Mouse (Mus musculus): ENCODE measurements at regions not wholly inside any gene's neighbourhood (a gene's known extent, or its start where the extent isn't known, plus 50 kb on each side); places are given as distances from the start of the nearest gene placed in this dataset.
"Not testable (repeated sequence)": the region's sequence is repeated elsewhere in the genome, so short reads cannot be mapped to it uniquely, and the experiment has no call there.

DNA sequence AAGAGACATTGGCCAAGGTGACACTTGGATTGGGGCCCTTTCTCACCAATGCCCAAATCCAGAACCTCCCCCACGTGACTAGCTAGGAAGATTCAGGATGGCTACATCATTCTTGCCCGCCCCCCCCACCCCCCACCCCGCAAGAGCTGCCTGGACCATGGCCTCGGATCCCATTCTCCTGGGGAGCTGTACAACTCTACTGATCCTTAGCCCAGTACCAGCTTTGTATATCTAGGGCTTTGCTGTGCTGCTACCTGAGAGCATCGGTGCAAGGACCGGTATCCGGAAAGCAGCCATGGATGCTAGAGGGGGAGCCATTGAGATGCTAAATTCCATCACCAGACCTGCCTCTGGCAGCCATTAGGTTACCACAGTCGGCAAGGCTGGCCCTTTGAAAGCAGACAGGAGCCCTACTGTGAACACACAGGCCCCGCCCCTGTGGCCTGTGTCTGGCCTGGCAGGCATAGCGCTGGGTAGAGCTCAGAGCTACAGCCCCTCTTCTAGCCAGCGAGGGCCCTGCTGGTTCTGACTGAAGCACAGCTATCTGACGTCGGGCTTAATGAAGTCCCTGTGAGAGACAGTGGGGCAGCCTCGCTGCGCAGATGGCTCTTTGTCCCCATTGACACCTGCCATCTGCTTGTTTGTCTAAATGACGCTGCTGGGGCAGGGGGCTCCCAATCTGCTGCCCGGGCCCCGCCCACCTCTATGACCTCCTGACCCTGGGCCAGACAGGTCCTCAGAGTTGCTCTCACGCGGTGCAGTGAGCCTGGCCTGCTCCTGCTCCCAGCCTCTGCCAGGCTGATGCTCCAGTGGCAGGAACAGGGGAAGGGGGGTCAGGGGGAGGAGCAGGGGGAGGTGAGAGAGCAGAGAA lies 128.9 kb downstream of the Dll1 start:
- Histone ChIP-seq H3K79me2 (ENCODE audit: control insufficient read depth, insufficient read depth) (no peaks in the 10 kb centered on the region), H3K27me3 (ENCODE audit: control insufficient read depth, insufficient read depth, insufficient read length) (peaks cover 9% of the 10 kb centered on the region), H3ac (ENCODE audit: control insufficient read depth, insufficient read length, low read depth) (no peak overlapping the region), H3K4me3 (ENCODE audit: insufficient read depth, poor library complexity, severe bottlenecking) (no peak overlapping the region), H3K36me3 (ENCODE audit: control insufficient read depth, insufficient read depth) (no peaks in the 10 kb centered on the region), H3K79me3 (ENCODE audit: low read depth) (no peaks in the 10 kb centered on the region)
- TF ChIP-seq MYOG (IDR thresholded peaks at IDR 0.05; ENCODE audit: control insufficient read depth, extremely low read depth, insufficient read length) (no peak), USF1 (IDR thresholded peaks at IDR 0.05; ENCODE audit: low read depth) (no peak), FOSL1 (IDR thresholded peaks at IDR 0.05; ENCODE audit: insufficient read depth, low read length, poor library complexity, severe bottlenecking) (no peak), MYOD1 (IDR thresholded peaks at IDR 0.05; ENCODE audit: control insufficient read depth, insufficient read length, low read depth) (no peak), CTCF (IDR thresholded peaks at IDR 0.05; ENCODE audit: control insufficient read depth, insufficient read depth, insufficient read length) (no peak), CEBPB (IDR thresholded peaks at IDR 0.05; ENCODE audit: low read depth) (no peak), MAX (IDR thresholded peaks at IDR 0.05) (no peak)

DNA sequence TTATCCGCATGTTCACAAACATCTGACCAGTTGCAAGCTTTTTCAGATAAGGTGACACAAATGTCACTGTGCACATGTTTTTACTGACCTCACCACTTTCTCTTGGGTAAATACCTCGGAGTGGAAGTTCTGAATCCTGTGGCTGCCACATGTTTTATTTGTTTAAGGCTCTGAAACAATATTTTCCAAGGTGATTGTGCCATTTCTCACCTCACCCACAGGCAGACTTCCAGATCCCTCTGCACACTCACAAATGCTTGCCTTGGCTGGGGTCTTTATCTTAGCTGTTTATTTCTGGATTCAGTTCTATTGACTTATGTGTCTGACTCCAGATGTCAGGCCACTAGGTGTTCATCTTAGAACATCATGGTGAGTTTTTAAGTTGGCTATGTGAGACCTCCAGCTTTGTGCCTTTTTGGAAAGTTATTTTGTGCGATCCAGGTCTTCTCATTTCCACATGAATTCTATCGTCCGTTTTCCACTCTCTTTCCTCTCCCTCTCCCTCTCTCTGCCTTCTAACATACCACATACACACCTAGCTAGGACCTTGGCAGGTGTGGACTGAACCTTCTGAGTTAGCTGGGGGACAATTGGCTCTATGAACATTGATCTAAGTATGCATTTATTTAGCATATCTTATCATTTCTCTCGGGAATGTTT lies 133.6 kb downstream of the Dll1 start:
- Histone ChIP-seq H3K36me3 (ENCODE audit: control insufficient read depth, insufficient read depth) (no peaks in the 10 kb centered on the region), H3K79me2 (ENCODE audit: control insufficient read depth, insufficient read depth) (no peaks in the 10 kb centered on the region), H3K79me3 (ENCODE audit: low read depth) (no peaks in the 10 kb centered on the region), H3K4me3 (ENCODE audit: insufficient read depth, poor library complexity, severe bottlenecking) (no peak overlapping the region), H3ac (ENCODE audit: control insufficient read depth, insufficient read length, low read depth) (no peak overlapping the region), H3K27me3 (ENCODE audit: control insufficient read depth, insufficient read depth, insufficient read length) (peaks cover 18% of the 10 kb centered on the region)
- no peak for TF ChIP-seq USF1 (IDR thresholded peaks at IDR 0.05; ENCODE audit: low read depth)
- no peak for TF ChIP-seq CTCF (IDR thresholded peaks at IDR 0.05; ENCODE audit: control insufficient read depth, insufficient read depth, insufficient read length)
- no peak for TF ChIP-seq CEBPB (IDR thresholded peaks at IDR 0.05; ENCODE audit: low read depth)
- no peak for TF ChIP-seq FOSL1 (IDR thresholded peaks at IDR 0.05; ENCODE audit: insufficient read depth, low read length, poor library complexity, severe bottlenecking)
- no peak for TF ChIP-seq MYOG (IDR thresholded peaks at IDR 0.05; ENCODE audit: control insufficient read depth, extremely low read depth, insufficient read length)
- no peak for TF ChIP-seq MAX (IDR thresholded peaks at IDR 0.05)
- no peak for TF ChIP-seq MYOD1 (IDR thresholded peaks at IDR 0.05; ENCODE audit: control insufficient read depth, insufficient read length, low read depth)

DNA sequence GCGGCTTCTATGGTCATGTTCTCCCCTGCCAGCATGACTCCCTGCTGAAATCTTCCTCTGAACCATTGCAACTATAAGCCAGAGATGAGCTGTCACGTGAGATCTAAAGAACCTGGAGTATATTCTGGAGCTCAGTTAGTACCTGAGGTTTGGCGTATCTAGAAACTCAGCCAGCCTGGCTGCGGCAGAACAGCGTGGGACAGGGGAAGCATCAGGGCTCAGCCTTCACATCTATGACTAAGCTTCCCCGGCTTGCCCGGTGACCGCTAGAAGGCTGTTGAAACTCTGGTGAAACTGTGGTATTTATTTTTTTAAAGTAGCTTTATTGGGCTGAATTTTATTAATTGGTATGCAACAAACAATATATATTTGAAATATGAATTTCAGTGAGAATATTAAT lies 134.3 kb downstream of the Dll1 start:
- H3K79me3 ChIP-seq (ENCODE audit: low read depth), result no peaks in the 10 kb centered on the region
- H3ac ChIP-seq (ENCODE audit: control insufficient read depth, insufficient read length, low read depth), result no peak overlapping the region
- no peak overlapping the region for H3K4me3 ChIP-seq (ENCODE audit: insufficient read depth, poor library complexity, severe bottlenecking)
- H3K36me3 ChIP-seq (ENCODE audit: control insufficient read depth, insufficient read depth), result no peaks in the 10 kb centered on the region
- no peaks in the 10 kb centered on the region for H3K79me2 ChIP-seq (ENCODE audit: control insufficient read depth, insufficient read depth)
- TF ChIP-seq MAX (IDR thresholded peaks at IDR 0.05), result no peak
- TF ChIP-seq MYOD1 (IDR thresholded peaks at IDR 0.05; ENCODE audit: control insufficient read depth, insufficient read length, low read depth), result no peak
- no peak for TF ChIP-seq USF1 (IDR thresholded peaks at IDR 0.05; ENCODE audit: low read depth)
- no peak for TF ChIP-seq CTCF (IDR thresholded peaks at IDR 0.05; ENCODE audit: control insufficient read depth, insufficient read depth, insufficient read length)
- TF ChIP-seq CEBPB (IDR thresholded peaks at IDR 0.05; ENCODE audit: low read depth), result no peak
- no peak for TF ChIP-seq FOSL1 (IDR thresholded peaks at IDR 0.05; ENCODE audit: insufficient read depth, low read length, poor library complexity, severe bottlenecking)
- no peak for TF ChIP-seq MYOG (IDR thresholded peaks at IDR 0.05; ENCODE audit: control insufficient read depth, extremely low read depth, insufficient read length)
- H3K27me3 ChIP-seq (ENCODE audit: control insufficient read depth, insufficient read depth, insufficient read length), result peaks cover 17% of the 10 kb centered on the region

DNA sequence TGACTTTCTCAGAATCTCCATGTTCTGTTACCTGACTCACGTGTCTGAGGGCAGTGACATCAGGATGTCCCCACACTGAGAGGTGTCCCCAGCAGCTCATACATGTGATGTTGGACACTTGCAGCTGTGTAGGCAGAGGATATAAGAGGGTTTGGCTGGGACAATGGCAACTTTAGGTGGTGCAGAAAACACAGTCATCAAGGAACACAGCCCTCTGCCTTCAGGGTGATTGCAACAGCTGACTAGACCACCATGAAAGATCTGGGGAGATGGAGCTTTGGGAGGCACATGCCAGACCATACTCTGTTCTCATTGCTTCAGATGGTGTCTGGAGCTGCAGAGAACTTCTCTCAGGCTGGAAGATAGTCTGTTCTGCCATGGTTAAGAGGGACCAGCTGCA lies 135.2 kb downstream of the Dll1 start:
- H3K4me3 ChIP-seq (ENCODE audit: insufficient read depth, poor library complexity, severe bottlenecking), result no peak overlapping the region
- H3K36me3 ChIP-seq (ENCODE audit: control insufficient read depth, insufficient read depth), result no peaks in the 10 kb centered on the region
- TF ChIP-seq USF1 (IDR thresholded peaks at IDR 0.05; ENCODE audit: low read depth), result no peak
- TF ChIP-seq CEBPB (IDR thresholded peaks at IDR 0.05; ENCODE audit: low read depth), result no peak
- TF ChIP-seq MYOG (IDR thresholded peaks at IDR 0.05; ENCODE audit: control insufficient read depth, extremely low read depth, insufficient read length), result no peak
- TF ChIP-seq MYOD1 (IDR thresholded peaks at IDR 0.05; ENCODE audit: control insufficient read depth, insufficient read length, low read depth), result no peak
- TF ChIP-seq FOSL1 (IDR thresholded peaks at IDR 0.05; ENCODE audit: insufficient read depth, low read length, poor library complexity, severe bottlenecking), result no peak
- no peak for TF ChIP-seq MAX (IDR thresholded peaks at IDR 0.05)
- TF ChIP-seq CTCF (IDR thresholded peaks at IDR 0.05; ENCODE audit: control insufficient read depth, insufficient read depth, insufficient read length), result no peak
- no peaks in the 10 kb centered on the region for H3K79me3 ChIP-seq (ENCODE audit: low read depth)
- no peak overlapping the region for H3ac ChIP-seq (ENCODE audit: control insufficient read depth, insufficient read length, low read depth)
- no peaks in the 10 kb centered on the region for H3K79me2 ChIP-seq (ENCODE audit: control insufficient read depth, insufficient read depth)
- peaks cover 16% of the 10 kb centered on the region for H3K27me3 ChIP-seq (ENCODE audit: control insufficient read depth, insufficient read depth, insufficient read length)

DNA sequence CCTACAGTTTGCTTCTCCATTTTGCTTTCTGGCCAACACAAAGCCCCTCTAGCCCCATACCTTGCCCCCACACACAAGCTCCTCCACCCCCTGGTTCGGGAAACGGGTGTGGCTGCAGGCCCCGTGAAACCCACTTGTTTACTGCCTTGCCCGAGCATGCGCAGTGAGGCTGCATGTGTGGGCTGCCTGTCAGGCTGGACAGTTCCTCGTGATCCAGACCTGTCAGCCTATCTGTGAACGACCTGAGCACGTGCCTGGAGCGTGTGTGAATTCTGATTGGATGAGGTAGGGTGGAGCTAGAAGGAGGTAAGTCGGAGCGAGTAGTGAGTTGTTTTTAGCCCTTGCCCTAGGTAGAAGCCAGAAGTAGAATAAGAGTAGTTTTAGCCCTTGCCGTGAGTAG lies 136.0 kb downstream of the Dll1 start:
- H3K4me3 ChIP-seq (ENCODE audit: insufficient read depth, poor library complexity, severe bottlenecking); H3ac ChIP-seq (ENCODE audit: control insufficient read depth, insufficient read length, low read depth); H3K36me3 ChIP-seq (ENCODE audit: control insufficient read depth, insufficient read depth); H3K79me3 ChIP-seq (ENCODE audit: low read depth); H3K79me2 ChIP-seq (ENCODE audit: control insufficient read depth, insufficient read depth): not testable (repeated sequence)
- H3K27me3 ChIP-seq (ENCODE audit: control insufficient read depth, insufficient read depth, insufficient read length), result peaks cover 16% of the 10 kb centered on the region
